Mouse (Mus musculus): ENCODE data around the gene Fdx1l. TPM values are rescaled to one million over a fixed set of nuclear protein-coding genes. Genes with fewer than 3 reads are reported as not detected.

Gene Fdx1l
- polyA plus RNA-seq, 1 experiment from 2014 or later, result 55.5 TPM

MicroRNA genes within 50 kb of the gene (microRNA counts, 519-probe panel; counts per million panel counts)
- microRNA mmu-miR-1900, result 171 counts per million, percentile 57 among the panel's probes with 10 or more counts

Small RNA genes lying within 50 kb of the gene (microRNA-seq; reads per million reads assigned to microRNA genes)
- gene Mir1900, result not detected
- 1.0 reads per million for gene Mir7082

Other genes starting within 250 kb of the Fdx1l start
- gene A230050P20Rik, start 205.0 kb downstream of the Fdx1l start, polyA plus RNA-seq (2014; fragmentation: Nextera tagmentation; extraction: Ambion mirVana), result 0.65 and 0.94 TPM in 2 replicates
- gene Angptl6, start 193.9 kb downstream of the Fdx1l start, polyA plus RNA-seq (2014; fragmentation: Nextera tagmentation; extraction: Ambion mirVana), result 4.0 and 5.7 TPM in 2 replicates
- gene Ppan, start 185.4 kb downstream of the Fdx1l start, polyA plus RNA-seq (2014; fragmentation: Nextera tagmentation; extraction: Ambion mirVana), result 60.8 and 64.0 TPM in 2 replicates
- 352 and 373 TPM in 2 replicates for gene Eif3g, start 175.0 kb downstream of the Fdx1l start, polyA plus RNA-seq (2014; fragmentation: Nextera tagmentation; extraction: Ambion mirVana)
- 70.3 and 72.7 TPM in 2 replicates for gene Dnmt1, start 113.7 kb downstream of the Fdx1l start, polyA plus RNA-seq (2014; fragmentation: Nextera tagmentation; extraction: Ambion mirVana)
- gene S1pr2, start 96.8 kb downstream of the Fdx1l start, polyA plus RNA-seq (2014; fragmentation: Nextera tagmentation; extraction: Ambion mirVana), result 24.8 and 28.5 TPM in 2 replicates
- 131 and 135 TPM in 2 replicates for gene Mrpl4, start 70.9 kb downstream of the Fdx1l start, polyA plus RNA-seq (2014; fragmentation: Nextera tagmentation; extraction: Ambion mirVana)
- gene Icam1, start 57.6 kb downstream of the Fdx1l start, polyA plus RNA-seq (2014; fragmentation: Nextera tagmentation; extraction: Ambion mirVana), result 5.6 TPM in 2 replicates
- 4.2 and 5.8 TPM in 2 replicates for gene Icam4, start 44.2 kb downstream of the Fdx1l start, polyA plus RNA-seq (2014; fragmentation: Nextera tagmentation; extraction: Ambion mirVana)
- 0.11 TPM in 1 of 2 replicates, not detected in the other for gene Icam5, start 41.5 kb downstream of the Fdx1l start, polyA plus RNA-seq (2014; fragmentation: Nextera tagmentation; extraction: Ambion mirVana)
- 1.2 and 1.9 TPM in 2 replicates for gene Zglp1, start 6.5 kb downstream of the Fdx1l start, polyA plus RNA-seq (2014; fragmentation: Nextera tagmentation; extraction: Ambion mirVana)
- gene Gm49373, start 518 bp downstream of the Fdx1l start, polyA plus RNA-seq (2014; fragmentation: Nextera tagmentation; extraction: Ambion mirVana), result 0.82 and 0.97 TPM in 2 replicates
- 2.7 and 2.8 TPM in 2 replicates for gene Gm38431, start 18.4 kb upstream of the Fdx1l start, polyA plus RNA-seq (2014; fragmentation: Nextera tagmentation; extraction: Ambion mirVana)
- 88.4 and 90.7 TPM in 2 replicates for gene Raver1, start 18.4 kb upstream of the Fdx1l start, polyA plus RNA-seq (2014; fragmentation: Nextera tagmentation; extraction: Ambion mirVana)
- gene Tyk2, start 57.6 kb upstream of the Fdx1l start, polyA plus RNA-seq (2014; fragmentation: Nextera tagmentation; extraction: Ambion mirVana), result 8.6 and 9.2 TPM in 2 replicates
- gene Cdc37, start 76.4 kb upstream of the Fdx1l start, polyA plus RNA-seq (2014; fragmentation: Nextera tagmentation; extraction: Ambion mirVana), result 319 and 341 TPM in 2 replicates
- gene Pde4a, start 92.1 kb upstream of the Fdx1l start, polyA plus RNA-seq (2014; fragmentation: Nextera tagmentation; extraction: Ambion mirVana), result 5.4 and 7.5 TPM in 2 replicates
- gene Keap1, start 165.7 kb upstream of the Fdx1l start, polyA plus RNA-seq (2014; fragmentation: Nextera tagmentation; extraction: Ambion mirVana), result 32.3 and 34.1 TPM in 2 replicates
- 0.73 and 1.7 TPM in 2 replicates for gene S1pr5, start 174.8 kb upstream of the Fdx1l start, polyA plus RNA-seq (2014; fragmentation: Nextera tagmentation; extraction: Ambion mirVana)
- gene Atg4d, start 191.7 kb upstream of the Fdx1l start, polyA plus RNA-seq (2014; fragmentation: Nextera tagmentation; extraction: Ambion mirVana), result 47.2 and 55.1 TPM in 2 replicates
- gene Kri1, start 214.4 kb upstream of the Fdx1l start, polyA plus RNA-seq (2014; fragmentation: Nextera tagmentation; extraction: Ambion mirVana), result 15.0 and 15.5 TPM in 2 replicates
- gene Cdkn2d, start 217.8 kb upstream of the Fdx1l start, polyA plus RNA-seq (2014; fragmentation: Nextera tagmentation; extraction: Ambion mirVana), result 79.4 and 87.1 TPM in 2 replicates
- gene Ap1m2, start 238.7 kb upstream of the Fdx1l start, polyA plus RNA-seq (2014; fragmentation: Nextera tagmentation; extraction: Ambion mirVana), result 2.0 and 2.7 TPM in 2 replicates
- 79.1 and 81.5 TPM in 2 replicates for gene Slc44a2, start 247.1 kb upstream of the Fdx1l start, polyA plus RNA-seq (2014; fragmentation: Nextera tagmentation; extraction: Ambion mirVana)